Mouse (Mus musculus) liver, embryonic 16.5 days (tissue): ENCODE measurements around the gene Zfp423. TPM values are rescaled to one million over a fixed set of nuclear protein-coding genes. Genes with fewer than 3 reads are reported as not detected.

Source experiments
- ATAC-seq: fragments of 200-750 bp; cut with Nextera tagmentation; 2 replicates; pipeline ENCODE4 v1.8.0; 2017; ENCODE audit warnings: low read depth, mild to moderate bottlenecking, moderate number of reproducible peaks, moderate library complexity
- H3K27ac ChIP-seq: fragments of 300-500 bp; sonication (generic); 2 replicates; pipeline ENCODE4 v1.5.1; 2014; ENCODE audit warnings: mild to moderate bottlenecking, low read length
- H3K27me3 ChIP-seq: fragments of 300-500 bp; sonication (generic); 2 replicates; pipeline ENCODE4 v1.6.1; 2014; ENCODE audit warnings: low read depth, low read length, mixed read lengths; ENCODE audit not compliant: control insufficient read depth, insufficient read depth
- H3K36me3 ChIP-seq: fragments of 300-500 bp; sonication (generic); 2 replicates; pipeline ENCODE4 v1.6.1; 2014; ENCODE audit warnings: mild to moderate bottlenecking; ENCODE audit not compliant: control insufficient read depth, insufficient read depth
- H3K4me1 ChIP-seq: fragments of 300-500 bp; sonication (generic); 2 replicates; pipeline ENCODE4 v1.6.1; 2014; ENCODE audit warnings: low read depth, low read length, mixed read lengths; ENCODE audit not compliant: control insufficient read depth
- H3K4me2 ChIP-seq: fragments of 300-500 bp; sonication (generic); 2 replicates; pipeline ENCODE4 v1.6.1; 2014; ENCODE audit warnings: low read depth, low read length, mixed read lengths
- H3K4me3 ChIP-seq: fragments of 300-500 bp; sonication (generic); 2 replicates; pipeline ENCODE4 v1.5.1; 2014; ENCODE audit warnings: low read depth, mild to moderate bottlenecking, low read length
- H3K9ac ChIP-seq: fragments of 300-500 bp; sonication (generic); 2 replicates; pipeline ENCODE4 v1.6.1; 2014; ENCODE audit warnings: low read depth, low read length
- H3K9me3 ChIP-seq: fragments of 300-500 bp; sonication (generic); replicated peaks from 2 replicates; pipeline ENCODE4 v1.6.1; 2016; ENCODE audit warnings: low read length; ENCODE audit not compliant: control insufficient read depth
- WGBS: fragments of 180-500 bp; shearing (Covaris S2); extraction: QIAGEN DNeasy Blood & Tissue Kit; methylation state at CpG from one replicate; pipeline ENCODE4 v1.1.7; 2014; ENCODE audit not compliant: insufficient replicate concordance; 5-methylcytosine and 5-hydroxymethylcytosine counted together
- polyA plus RNA-seq: library from polyadenylated mRNA; unstranded; fragments of >200 nt; fragmentation: Nextera tagmentation; extraction: Ambion mirVana; gene quantifications from 2 replicates; pipeline ENCODE4 v1.2.1, GENCODE M21; 2015

Gene Zfp423
- polyA plus RNA-seq, 1 experiment from 2014 or later, result 0.46 TPM

DNA sequence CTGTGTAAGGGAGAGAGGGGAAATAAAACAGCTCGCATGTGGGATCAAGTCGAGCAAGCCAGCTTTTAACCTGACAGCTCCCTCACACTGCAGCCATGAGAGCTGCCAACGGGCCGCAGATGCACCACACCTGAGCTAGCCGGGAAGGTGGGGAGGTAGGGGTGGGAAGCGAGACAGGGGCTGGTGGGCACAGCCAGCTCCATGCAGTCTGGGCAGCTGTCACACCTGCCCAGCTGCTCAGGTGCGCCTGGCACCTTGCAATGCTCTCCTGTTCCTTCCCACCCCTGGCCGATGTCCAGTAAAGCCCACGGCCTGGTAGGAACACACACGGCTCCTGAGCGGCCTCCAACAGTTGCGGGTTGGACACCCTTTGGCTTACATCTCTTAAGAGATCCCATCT is 338.2 kb downstream of the Zfp423 start:
- Histone ChIP-seq H3K4me3 (no peak overlapping the region), H3K4me2 (no peak overlapping the region), H3K4me1 (no peaks in the 10 kb centered on the region), H3K9ac (no peak overlapping the region), H3K36me3 (no peaks in the 10 kb centered on the region), H3K9me3 (no peaks in the 10 kb centered on the region), H3K27ac (no peak overlapping the region), H3K27me3 (no peaks in the 10 kb centered on the region)
- no peak for ATAC-seq
- WGBS, result 64% methylated on average over 12 of the region's 12 CpGs

DNA sequence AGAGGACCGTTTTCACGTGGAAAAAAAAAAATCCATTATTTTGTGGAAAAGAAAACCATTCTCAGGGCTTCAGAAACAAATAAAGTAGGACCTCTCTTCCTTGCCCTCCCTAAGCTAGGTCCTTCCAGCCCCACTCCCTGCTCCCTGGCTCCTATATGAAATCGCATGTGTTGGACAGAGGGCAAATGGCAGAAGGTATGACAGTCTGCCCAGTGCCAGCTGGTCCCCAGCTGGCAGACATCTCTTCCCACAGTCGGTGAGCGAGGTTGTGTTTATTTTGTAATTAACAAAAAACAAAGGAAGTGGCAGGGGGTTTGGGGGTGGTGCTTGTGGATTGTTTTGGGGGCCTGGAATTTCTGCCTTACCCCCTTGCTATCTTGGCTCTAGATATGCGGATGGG is 339.2 kb downstream of the Zfp423 start:
- H3K9ac ChIP-seq, result no peak overlapping the region
- no peak overlapping the region for H3K27ac ChIP-seq
- no peak for ATAC-seq
- H3K9me3 ChIP-seq, result no peaks in the 10 kb centered on the region
- no peaks in the 10 kb centered on the region for H3K4me1 ChIP-seq
- WGBS, result 52% methylated on average over 6 of the region's 6 CpGs
- no peaks in the 10 kb centered on the region for H3K36me3 ChIP-seq
- no peak overlapping the region for H3K4me2 ChIP-seq
- no peak overlapping the region for H3K4me3 ChIP-seq
- no peaks in the 10 kb centered on the region for H3K27me3 ChIP-seq

DNA sequence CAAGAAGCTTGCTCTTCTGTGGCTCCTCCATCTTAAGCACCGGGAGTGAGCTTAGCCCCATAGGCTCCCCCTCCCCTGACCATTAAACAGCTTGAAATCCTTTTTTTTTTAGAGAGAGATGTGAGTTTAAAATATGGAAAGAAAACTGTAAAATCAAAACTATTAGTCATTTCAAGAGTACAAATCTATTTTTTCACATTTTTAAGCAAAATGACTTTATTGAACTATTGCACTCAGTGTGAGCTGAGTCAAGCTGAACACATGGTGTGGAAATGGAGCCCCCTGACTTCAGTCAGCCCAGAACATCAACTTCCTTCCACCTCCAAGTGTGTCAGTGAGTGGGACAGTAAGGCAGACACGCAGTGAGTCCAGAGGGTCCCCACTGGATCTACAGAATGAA is 339.9 kb downstream of the Zfp423 start:
- Histone ChIP-seq H3K9ac (no peak overlapping the region), H3K27ac (no peak overlapping the region), H3K4me2 (no peak overlapping the region), H3K4me3 (no peak overlapping the region), H3K9me3 (no peaks in the 10 kb centered on the region), H3K36me3 (no peaks in the 10 kb centered on the region), H3K27me3 (no peaks in the 10 kb centered on the region), H3K4me1 (no peaks in the 10 kb centered on the region)
- ATAC-seq, result no peak
- WGBS, result 39% methylated on average over 2 of the region's 2 CpGs

DNA sequence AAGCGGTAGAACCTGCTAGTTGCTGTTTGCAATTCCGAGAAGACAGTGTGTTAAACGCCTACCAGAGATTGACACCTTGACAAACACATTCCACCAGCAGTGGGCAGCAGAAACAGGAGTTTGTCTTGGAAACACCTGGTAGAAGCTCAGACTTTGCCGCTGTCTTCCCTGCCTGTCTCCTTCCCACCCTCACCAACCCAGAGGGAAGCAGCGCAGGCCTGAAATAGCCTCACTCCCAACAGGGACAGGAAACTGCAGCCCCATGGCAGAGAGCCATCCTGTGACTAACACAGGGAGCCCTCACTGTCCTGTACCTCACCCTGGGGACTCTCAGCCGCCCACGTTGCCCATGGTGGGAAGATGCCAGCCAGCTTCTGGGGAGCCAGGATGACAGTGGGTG is 340.3 kb downstream of the Zfp423 start:
- Histone ChIP-seq H3K9ac (no peak overlapping the region), H3K36me3 (no peaks in the 10 kb centered on the region), H3K4me1 (no peaks in the 10 kb centered on the region), H3K9me3 (no peaks in the 10 kb centered on the region), H3K27ac (no peak overlapping the region), H3K4me3 (no peak overlapping the region), H3K4me2 (no peak overlapping the region), H3K27me3 (no peaks in the 10 kb centered on the region)
- no peak for ATAC-seq
- 38% methylated on average over 7 of the region's 7 CpGs for WGBS

DNA sequence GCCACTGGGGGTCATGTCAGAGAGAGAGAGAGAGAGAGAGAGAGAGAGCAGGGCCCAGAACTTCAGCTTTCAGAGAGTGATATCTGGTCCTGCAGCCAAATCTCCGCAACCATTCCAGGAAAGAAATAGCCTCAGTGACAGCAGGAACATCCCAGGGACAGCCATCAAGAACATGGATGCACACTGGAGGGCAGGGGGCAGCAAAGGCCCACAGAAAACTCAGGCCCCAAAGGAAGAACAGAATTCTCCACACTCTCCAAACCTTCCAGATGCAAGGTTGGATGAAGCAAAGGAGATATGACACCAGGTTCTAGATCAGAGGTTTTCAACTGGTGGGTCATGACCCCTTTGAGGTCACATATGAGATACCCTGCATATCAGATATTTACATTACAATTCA is 345.7 kb downstream of the Zfp423 start:
- no peaks in the 10 kb centered on the region for H3K36me3 ChIP-seq
- H3K4me1 ChIP-seq, result no peaks in the 10 kb centered on the region
- no peak overlapping the region for H3K4me3 ChIP-seq
- H3K4me2 ChIP-seq, result no peak overlapping the region
- no peak overlapping the region for H3K9ac ChIP-seq
- WGBS, result 76% methylated on average over 1 of the region's 1 CpGs
- H3K27ac ChIP-seq, result no peak overlapping the region
- ATAC-seq, result no peak
- H3K9me3 ChIP-seq, result no peaks in the 10 kb centered on the region
- no peaks in the 10 kb centered on the region for H3K27me3 ChIP-seq

Other genes with a start within 250 kb of the Zfp423 start
- gene Cnep1r1, start 159.2 kb upstream of the Zfp423 start, polyA plus RNA-seq, result 22.4 and 25.4 TPM in 2 replicates
- gene Heatr3, start 178.3 kb upstream of the Zfp423 start, polyA plus RNA-seq, result 15.8 and 16.9 TPM in 2 replicates
- gene Tent4b, start 239.6 kb upstream of the Zfp423 start, polyA plus RNA-seq, result 2.5 and 2.7 TPM in 2 replicates